Mouse (Mus musculus) midbrain, embryonic 15.5 days (tissue): ENCODE results near the gene Vrk3. TPM values are rescaled to one million over a fixed set of nuclear protein-coding genes. Genes with fewer than 3 reads are reported as not detected.

ENCODE experiments used
- ATAC-seq: fragments of 200-750 bp; cut with Nextera tagmentation; replicated peaks from 2 replicates; pipeline ENCODE4 v1.8.0; 2017; ENCODE audit warnings: moderate TSS enrichment
- H3K27ac ChIP-seq: fragments of 300-500 bp; sonication (generic); 2 replicates; pipeline ENCODE4 v1.5.1; 2015; ENCODE audit warnings: mild to moderate bottlenecking, inconsistent platforms
- H3K27me3 ChIP-seq: fragments of 300-500 bp; sonication (generic); replicated peaks from 2 replicates; pipeline ENCODE4 v1.6.1; 2015; ENCODE audit warnings: inconsistent platforms
- H3K36me3 ChIP-seq: fragments of 300-500 bp; sonication (generic); replicated peaks from 2 replicates; pipeline ENCODE4 v1.6.1; 2015; ENCODE audit warnings: inconsistent platforms
- H3K4me1 ChIP-seq: fragments of 300-500 bp; sonication (generic); 2 replicates; pipeline ENCODE4 v1.6.1; 2015; ENCODE audit warnings: inconsistent platforms
- H3K4me2 ChIP-seq: fragments of 300-500 bp; sonication (generic); 2 replicates; pipeline ENCODE4 v1.6.1; 2015; ENCODE audit warnings: inconsistent platforms, mild to moderate bottlenecking, moderate library complexity
- H3K4me3 ChIP-seq: fragments of 300-500 bp; sonication (generic); 2 replicates; pipeline ENCODE4 v1.5.1; 2015; ENCODE audit warnings: mild to moderate bottlenecking, inconsistent platforms
- H3K9ac ChIP-seq: fragments of 300-500 bp; sonication (generic); 2 replicates; pipeline ENCODE4 v1.6.1; 2015; ENCODE audit warnings: mild to moderate bottlenecking, inconsistent platforms
- H3K9me3 ChIP-seq: fragments of 300-500 bp; sonication (generic); 2 replicates; pipeline ENCODE4 v1.6.1; 2016; ENCODE audit warnings: inconsistent platforms
- WGBS: fragments of 180-500 bp; shearing (Covaris S2); methylation state at CpG from one replicate; pipeline ENCODE4 v1.1.7; 2015; ENCODE audit warnings: mixed read lengths; 5-methylcytosine and 5-hydroxymethylcytosine counted together
- polyA plus RNA-seq: library from polyadenylated mRNA; unstranded; fragments of >200 nt; fragmentation: Nextera tagmentation; extraction: Ambion mirVana; gene quantifications from 2 replicates; pipeline ENCODE4 v1.2.1, GENCODE M21; 2015

Gene Vrk3
- polyA plus RNA-seq, 1 experiment from 2014 or later, result 28.4 TPM

GRCm38 (mm10) chr7:44813985-44814384, 65.8 kb downstream of the Vrk3 start:
- 93% methylated on average over 3 of the region's 3 CpGs for WGBS
- ATAC-seq, result no peak

GRCm38 (mm10) chr7:44814423-44814822, 66.2 kb downstream of the Vrk3 start:
- H3K9me3 ChIP-seq, result no peaks in the 10 kb centered on the region
- 90% methylated on average over 4 of the region's 4 CpGs for WGBS
- no peaks in the 10 kb centered on the region for H3K36me3 ChIP-seq
- no peaks in the 10 kb centered on the region for H3K27me3 ChIP-seq
- ATAC-seq, result no peak
- H3K27ac ChIP-seq, result no peak overlapping the region
- H3K4me2 ChIP-seq, result no peak overlapping the region
- H3K9ac ChIP-seq, result no peak overlapping the region
- no peak overlapping the region for H3K4me3 ChIP-seq
- H3K4me1 ChIP-seq, result peaks cover 37% of the 10 kb centered on the region

More at GRCm38 (mm10) chr7:44813985-44814384, 65.8 kb downstream of the Vrk3 start:
- no peak overlapping the region for H3K9ac ChIP-seq
- H3K9me3 ChIP-seq, result no peaks in the 10 kb centered on the region
- no peak overlapping the region for H3K4me3 ChIP-seq
- H3K27me3 ChIP-seq, result no peaks in the 10 kb centered on the region
- H3K27ac ChIP-seq, result no peak overlapping the region
- peaks cover 33% of the 10 kb centered on the region for H3K4me1 ChIP-seq
- no peaks in the 10 kb centered on the region for H3K36me3 ChIP-seq
- no peak overlapping the region for H3K4me2 ChIP-seq

GRCm38 (mm10) chr7:44814952-44815553, 66.8 kb downstream of the Vrk3 start:
- Histone ChIP-seq H3K4me2 (peak overlapping the region; percentile 63), H3K36me3 (no peaks in the 10 kb centered on the region), H3K9ac (peak overlapping the region; percentile 5; the same call in 1 of the 2 replicates), H3K27ac (peak overlapping the region; percentile 90), H3K4me3 (peak overlapping the region; percentile 68), H3K4me1 (peaks cover 43% of the 10 kb centered on the region), H3K27me3 (no peaks in the 10 kb centered on the region), H3K9me3 (no peaks in the 10 kb centered on the region)
- ATAC-seq, result peak; percentile 9
- WGBS, result 22% methylated on average over 14 of the region's 14 CpGs

- peak within 1 kb of the TSS; percentile 68 for H3K4me3 ChIP-seq
- peak; percentile 94 for ATAC-seq
- no peaks in the 10 kb centered on the region for H3K27me3 ChIP-seq
- H3K9me3 ChIP-seq, result no peaks in the 10 kb centered on the region
- H3K27ac ChIP-seq, result peak within 1 kb of the TSS; percentile 90
- H3K4me2 ChIP-seq, result peak within 1 kb of the TSS; percentile 63
- H3K4me1 ChIP-seq, result peaks cover 46% of the 10 kb centered on the region
- H3K9ac ChIP-seq, result peak within 1 kb of the TSS; percentile 71
- H3K36me3 ChIP-seq, result no peaks in the 10 kb centered on the region
- WGBS, result under 1% methylated on average over 62 of the region's 62 CpGs
These were observed 67.7 kb downstream of the Vrk3 start, which contains the start of the genes Nup62 and Il4i1 for GRCm38 (mm10) chr7:44815721-44816469. TSS of gene Nup62 (plus strand) at chr7:44816088. TSS of gene Il4i1 (plus strand) at chr7:44816387.

- under 1% methylated on average over 55 of the region's 57 CpGs for WGBS
- Histone ChIP-seq H3K36me3 (no peaks in the 10 kb centered on the region), H3K4me1 (peaks cover 46% of the 10 kb centered on the region), H3K4me3 (peak within 1 kb of the TSS; percentile 68), H3K27ac (peak within 1 kb of the TSS; percentile 90), H3K27me3 (no peaks in the 10 kb centered on the region), H3K4me2 (peak within 1 kb of the TSS; percentile 63), H3K9ac (peak within 1 kb of the TSS; percentile 71), H3K9me3 (no peaks in the 10 kb centered on the region)
- no peak; the same call in 1 of the 2 replicates for ATAC-seq
These were observed 68.3 kb downstream of the Vrk3 start, which contains the start of gene Atf5 for GRCm38 (mm10) chr7:44816470-44817021. TSS of gene Atf5 (minus strand) at chr7:44816658.

- H3K9me3 ChIP-seq, result no peaks in the 10 kb centered on the region
- WGBS, result 30% methylated on average over 3 of the region's 3 CpGs
- ATAC-seq, result no peak
- H3K9ac ChIP-seq, result peak overlapping the region; percentile 71; the same call in 1 of the 2 replicates
- H3K4me1 ChIP-seq, result peaks cover 46% of the 10 kb centered on the region
- no peaks in the 10 kb centered on the region for H3K27me3 ChIP-seq
- peak overlapping the region; percentile 63 for H3K4me2 ChIP-seq
- H3K4me3 ChIP-seq, result peak overlapping the region; percentile 68
- H3K27ac ChIP-seq, result no peak overlapping the region
- H3K36me3 ChIP-seq, result no peaks in the 10 kb centered on the region
These were observed 69.2 kb downstream of the Vrk3 start for GRCm38 (mm10) chr7:44817441-44817840.

- WGBS, result 24% methylated on average over 2 of the region's 2 CpGs
- Histone ChIP-seq H3K9me3 (no peaks in the 10 kb centered on the region), H3K4me1 (peaks cover 51% of the 10 kb centered on the region), H3K27me3 (no peaks in the 10 kb centered on the region), H3K4me2 (peak overlapping the region; percentile 63), H3K36me3 (no peaks in the 10 kb centered on the region), H3K9ac (peak overlapping the region; percentile 19; the same call in 1 of the 2 replicates), H3K27ac (no peak overlapping the region), H3K4me3 (peak overlapping the region; percentile 68; the same call in 1 of the 2 replicates)
- ATAC-seq, result no peak
These were observed 70.0 kb downstream of the Vrk3 start for GRCm38 (mm10) chr7:44818164-44818563.

GRCm38 (mm10) chr7:44818751-44819235, 70.6 kb downstream of the Vrk3 start:
- ATAC-seq, result no peak
- H3K9me3 ChIP-seq, result no peaks in the 10 kb centered on the region
- no peaks in the 10 kb centered on the region for H3K27me3 ChIP-seq
- H3K27ac ChIP-seq, result peak overlapping the region; percentile 24; the same call in 1 of the 2 replicates
- H3K4me3 ChIP-seq, result peak overlapping the region; percentile 68; the same call in 1 of the 2 replicates
- no peaks in the 10 kb centered on the region for H3K36me3 ChIP-seq
- peaks cover 55% of the 10 kb centered on the region for H3K4me1 ChIP-seq
- peak overlapping the region; percentile 63 for H3K4me2 ChIP-seq
- WGBS, result 30% methylated on average over 6 of the region's 6 CpGs
- H3K9ac ChIP-seq, result peak overlapping the region; percentile 19; the same call in 1 of the 2 replicates

GRCm38 (mm10) chr7:44819391-44819790, 71.2 kb downstream of the Vrk3 start:
- H3K4me2 ChIP-seq, result peak overlapping the region; percentile 63
- ATAC-seq, result no peak
- H3K9ac ChIP-seq, result no peak overlapping the region
- H3K9me3 ChIP-seq, result no peaks in the 10 kb centered on the region
- 95% methylated on average over 2 of the region's 2 CpGs for WGBS
- H3K4me3 ChIP-seq, result no peak overlapping the region
- H3K36me3 ChIP-seq, result no peaks in the 10 kb centered on the region
- peak overlapping the region; percentile 24; the same call in 1 of the 2 replicates for H3K27ac ChIP-seq
- peaks cover 55% of the 10 kb centered on the region for H3K4me1 ChIP-seq
- no peaks in the 10 kb centered on the region for H3K27me3 ChIP-seq

- H3K27me3 ChIP-seq, result no peaks in the 10 kb centered on the region
- no peaks in the 10 kb centered on the region for H3K9me3 ChIP-seq
- H3K4me1 ChIP-seq, result peaks cover 52% of the 10 kb centered on the region
- H3K4me3 ChIP-seq, result no peak overlapping the region
- no peak overlapping the region for H3K27ac ChIP-seq
- no peak for ATAC-seq
- 74% methylated on average over 5 of the region's 5 CpGs for WGBS
- H3K4me2 ChIP-seq, result no peak overlapping the region; the same call in 1 of the 2 replicates
- no peak overlapping the region for H3K9ac ChIP-seq
- no peaks in the 10 kb centered on the region for H3K36me3 ChIP-seq
These were observed 71.7 kb downstream of the Vrk3 start for GRCm38 (mm10) chr7:44819863-44820262.

- Histone ChIP-seq H3K36me3 (no peaks in the 10 kb centered on the region), H3K9ac (no peak overlapping the region), H3K27me3 (no peaks in the 10 kb centered on the region), H3K9me3 (no peaks in the 10 kb centered on the region), H3K27ac (no peak overlapping the region), H3K4me3 (no peak overlapping the region), H3K4me1 (peaks cover 45% of the 10 kb centered on the region), H3K4me2 (no peak overlapping the region)
- ATAC-seq, result no peak
- 88% methylated on average over 3 of the region's 3 CpGs for WGBS
These were observed 72.3 kb downstream of the Vrk3 start for GRCm38 (mm10) chr7:44820525-44820924.
